Mouse (Mus musculus) bone marrow macrophage, adult 2 months (primary cell): Measurements from ENCODE around the gene Cbs.

Experiments used
- CTCF ChIP-seq: IDR thresholded peaks from 2 replicates; pipeline ENCODE4 v1.5.1; 2012; ENCODE audit warnings: low read depth, mild to moderate bottlenecking, low read length, moderate library complexity
- POLR2A ChIP-seq: IDR thresholded peaks from 2 replicates; pipeline ENCODE4 v1.6.1; 2012; ENCODE audit warnings: mild to moderate bottlenecking, low read depth, low read length, borderline replicate concordance

GRCm38 (mm10) chr17:31606424-31606823 is 30.6 kb downstream of the Cbs start:
- no peak for TF ChIP-seq POLR2A
- TF ChIP-seq CTCF, result no peak
